Mouse (Mus musculus) lung, adult 2 months (tissue): ENCODE measurements around the gene Ndufs8. TPM values are rescaled to one million over a fixed set of nuclear protein-coding genes. Genes with fewer than 3 reads are reported as not detected.

ENCODE experiments used
- DNase-seq: peaks from one replicate; pipeline ENCODE4 v3.0.0; 2022
- H3K4me1 ChIP-seq: fragments of 200-500 bp; 2 replicates; pipeline ENCODE4 v1.6.1; 2011; ENCODE audit warnings: low read length; ENCODE audit not compliant: control insufficient read depth, insufficient read depth
- H3K4me3 ChIP-seq: fragments of 200-500 bp; replicated peaks from 2 replicates; pipeline ENCODE3; 2011; ENCODE audit warnings: low read depth, mild to moderate bottlenecking, control low read depth, low read length; ENCODE audit errors: extremely low read depth
- CTCF ChIP-seq: fragments of 200-500 bp; IDR thresholded peaks from 2 replicates; pipeline ENCODE4 v1.5.1; 2011; ENCODE audit warnings: mild to moderate bottlenecking, low read length, control low read depth; ENCODE audit not compliant: insufficient read depth
- POLR2A ChIP-seq: fragments of 200-500 bp; IDR thresholded peaks from 2 replicates; pipeline ENCODE4 v1.6.1; 2011; ENCODE audit warnings: low read depth, mild to moderate bottlenecking, control low read depth, low read length, borderline replicate concordance; ENCODE audit errors: extremely low read depth
- WGBS: fragments of 180-500 bp; shearing (Covaris S2); methylation state at CpG from one replicate; pipeline ENCODE4 v1.1.7; 2018; 5-methylcytosine and 5-hydroxymethylcytosine counted together
- polyA plus RNA-seq: library from polyadenylated mRNA; depleted of rRNA; stranded (reverse); fragments of >200 nt; gene quantifications from 2 replicates; pipeline ENCODE4 v1.2.3, GENCODE M21; 2012

Gene Ndufs8
- polyA plus RNA-seq, 1 experiment: 189 TPM

- no peak for DNase-seq
- TF ChIP-seq CTCF (no peak), POLR2A (no peak)
- Histone ChIP-seq H3K4me3 (no peak overlapping the region), H3K4me1 (peaks cover 32% of the 10 kb centered on the region)
- WGBS: 93% methylated on average over 7 of the region's 7 CpGs
These were observed 12.3 kb upstream of the Ndufs8 start for GRCm38 (mm10) chr19:3924868-3925267.

- peaks cover 26% of the 10 kb centered on the region for H3K4me1 ChIP-seq
- H3K4me3 ChIP-seq: no peak overlapping the region
- no peak for TF ChIP-seq POLR2A
- no peak for TF ChIP-seq CTCF
- DNase-seq: no peak
- 67% methylated on average over 8 of the region's 8 CpGs for WGBS
These were observed 11.6 kb upstream of the Ndufs8 start for GRCm38 (mm10) chr19:3924190-3924589.

- H3K4me3 ChIP-seq: no peak overlapping the region
- TF ChIP-seq CTCF: no peak
- TF ChIP-seq POLR2A: no peak
- 27% methylated on average over 13 of the region's 13 CpGs for WGBS
- peaks cover 22% of the 10 kb centered on the region for H3K4me1 ChIP-seq
- DNase-seq: no peak
These were observed 11.0 kb upstream of the Ndufs8 start for GRCm38 (mm10) chr19:3923586-3923985.

GRCm38 (mm10) chr19:3922661-3923371 is 10.2 kb upstream of the Ndufs8 start:
- Histone ChIP-seq H3K4me3 (no peak overlapping the region), H3K4me1 (peaks cover 22% of the 10 kb centered on the region)
- 40% methylated on average over 10 of the region's 10 CpGs for WGBS
- no peak for TF ChIP-seq POLR2A
- no peak for TF ChIP-seq CTCF
- DNase-seq: no peak

- Histone ChIP-seq H3K4me1 (peaks cover 15% of the 10 kb centered on the region), H3K4me3 (no peak overlapping the region)
- no peak for DNase-seq
- no peak for TF ChIP-seq CTCF
- TF ChIP-seq POLR2A: no peak
These were observed 7.4 kb upstream of the Ndufs8 start for GRCm38 (mm10) chr19:3919928-3920327.

GRCm38 (mm10) chr19:3916727-3917126 is 4.2 kb upstream of the Ndufs8 start:
- TF ChIP-seq POLR2A: no peak
- DNase-seq: no peak
- Histone ChIP-seq H3K4me1 (peaks cover 8% of the 10 kb centered on the region; the same call in 1 of the 2 replicates), H3K4me3 (no peak overlapping the region)
- WGBS: 68% methylated on average over 11 of the region's 11 CpGs

- DNase-seq: no peak
- Histone ChIP-seq H3K4me1 (peaks cover 8% of the 10 kb centered on the region; the same call in 1 of the 2 replicates), H3K4me3 (no peak overlapping the region)
- WGBS: 75% methylated on average over 5 of the region's 5 CpGs
- no peak for TF ChIP-seq CTCF
These were observed 2.0 kb upstream of the Ndufs8 start for GRCm38 (mm10) chr19:3914535-3914934.

- 84% methylated on average over 8 of the region's 8 CpGs for WGBS
- no peak for TF ChIP-seq POLR2A
- TF ChIP-seq CTCF: no peak
- no peak overlapping the region for H3K4me3 ChIP-seq
These were observed 1.1 kb upstream of the Ndufs8 start for GRCm38 (mm10) chr19:3913692-3914091.

GRCm38 (mm10) chr19:3910206-3910605 is 2.4 kb downstream of the Ndufs8 start:
- TF ChIP-seq POLR2A (no peak), CTCF (no peak)
- Histone ChIP-seq H3K4me1 (peaks cover 12% of the 10 kb centered on the region), H3K4me3 (no peak overlapping the region)
- WGBS: 73% methylated on average over 5 of the region's 5 CpGs
- DNase-seq: no peak

More at GRCm38 (mm10) chr19:3913692-3914091, 1.1 kb upstream of the Ndufs8 start:
- H3K4me1 ChIP-seq: peaks cover 8% of the 10 kb centered on the region; the same call in 1 of the 2 replicates
- DNase-seq: no peak

- Histone ChIP-seq H3K4me3 (no peak overlapping the region), H3K4me1 (peaks cover 15% of the 10 kb centered on the region)
- TF ChIP-seq POLR2A (0 out of 2 replicates have a peak, but pooled peaks have one; percentile 10), CTCF (no peak)
- DNase-seq: no peak
- WGBS: 61% methylated on average over 8 of the region's 8 CpGs
These were observed 4.5 kb downstream of the Ndufs8 start for GRCm38 (mm10) chr19:3907876-3908660.
